30 mouse cellular contexts compared by ENCODE assay signal in the genomic region with DNA sequence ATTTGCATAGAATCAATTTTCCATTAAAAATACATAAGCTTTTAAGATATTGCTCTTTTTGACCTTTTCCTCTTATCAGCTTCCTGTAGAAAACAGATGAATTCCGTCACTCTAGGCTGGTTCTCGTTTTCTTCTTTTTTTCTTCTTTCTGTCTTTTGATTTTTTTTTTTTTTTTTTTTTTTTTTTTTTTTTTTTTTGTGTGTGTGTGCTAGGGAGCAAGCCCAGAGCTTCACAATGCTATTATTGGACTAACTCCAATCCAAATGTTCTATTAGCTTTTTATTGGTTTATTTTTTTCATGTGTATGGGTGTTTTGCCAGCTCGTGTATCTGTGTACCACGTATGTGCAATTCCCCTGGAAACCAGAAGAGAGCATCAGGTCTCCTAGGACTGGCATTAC.
DNase-seq lines count a peak whose midpoint lies in the region; ATAC-seq and TF ChIP-seq lines count a peak whose summit lies in the region.
"Had no signal": no experiment of that assay in that cellular context is flagged by ENCODE, and none has a peak within 500 bp of the region (broad histone marks: within the 10 kb centered on the region; RNA-seq: fewer than 3 reads in every experiment).

No protein-coding gene starts in this region.

- no peaks in the 10 kb centered on the region for H3K36me3 ChIP-seq in liver, postnatal 0 days (replicated peaks; ENCODE audit: insufficient read depth, low read length)
- no peaks in the 10 kb centered on the region for H3K36me3 ChIP-seq in CH12.LX (replicated peaks in 1 of 2; ENCODE audit: control insufficient read depth in 1 of 2, insufficient read depth in 1 of 2, low read length in 1 of 2)
- H3K36me3 ChIP-seq in MEL (ENCODE audit: control insufficient read depth in 1 of 2, insufficient read depth in 2 of 2, low read length in 2 of 2) = no peaks in the 10 kb centered on the region
- H3K36me3 ChIP-seq: embryonic facial prominence, embryonic 12.5 days; heart, embryonic 12.5 days; limb, embryonic 13.5 days; liver, embryonic 12.5 days; midbrain, embryonic 13.5 days; stomach, embryonic 15.5 days had no signal

- DNase-seq in heart, adult 11 months = peak; percentile 39
- no peak for DNase-seq in heart, postnatal 10 days
- DNase-seq in liver, postnatal 0 days = no peak
- DNase-seq in liver = no peak
- no peak for DNase-seq in CH12.LX (ENCODE audit: extremely low read depth)
- DNase-seq in MEL (ENCODE audit: low read depth, low spot score) = no peak
- no peak for DNase-seq in thymus, postnatal 0 days (ENCODE audit: low spot score)
- no peak for DNase-seq in heart, adult 18-20 months
- DNase-seq: adrenal gland, postnatal 10 days; cerebellum, adult 11 months; cerebellum, adult 9-10 months; cerebellum, postnatal 36 days; embryo, embryonic 11 days; gastrocnemius, postnatal 10 days; kidney, adult 9 months; kidney, postnatal 10 days; layer of hippocampus, adult 9-11 months; lung, adult 18-20 months; lung, postnatal 36 days; right cerebral cortex, postnatal 25 days; thymus, postnatal 25 days had no signal

- no peak overlapping the region for H3K27ac ChIP-seq in liver, postnatal 0 days (ENCODE audit: low read depth)
- H3K27ac ChIP-seq in CH12.LX (ENCODE audit: insufficient read depth, low read depth) (no peak overlapping the region), MEL (ENCODE audit: control insufficient read depth, low read depth, low read length) (no peak overlapping the region)
- H3K27ac ChIP-seq: embryonic facial prominence, embryonic 12.5 days; hindbrain, embryonic 14.5 days; left cerebral cortex, adult 2 months; limb, embryonic 13.5 days; liver, embryonic 12.5 days; midbrain, embryonic 13.5 days; stomach, embryonic 15.5 days had no signal

- no peaks in the 10 kb centered on the region for H3K9me3 ChIP-seq in liver, postnatal 0 days (ENCODE audit: low read length)
- H3K9me3 ChIP-seq in CH12.LX (replicated peaks; ENCODE audit: low read length) (no peaks in the 10 kb centered on the region), MEL (replicated peaks; ENCODE audit: insufficient read depth, low read length) (no peaks in the 10 kb centered on the region)
- H3K9me3 ChIP-seq: embryonic facial prominence, embryonic 12.5 days; heart, embryonic 12.5 days; limb, embryonic 13.5 days; liver, embryonic 12.5 days; midbrain, embryonic 13.5 days; stomach, embryonic 15.5 days had no signal

- 0 out of 2 replicates have a peak, but pooled peaks have one; percentile 5 for TF ChIP-seq CTCF in liver, postnatal 0 days (IDR thresholded peaks at IDR 0.05; ENCODE audit: low read depth)
- TF ChIP-seq CTCF in CH12.LX (conservative IDR thresholded peaks at IDR 0.05 in 1 of 2, IDR thresholded peaks at IDR 0.05 in 1 of 2; ENCODE audit: low read depth in 2 of 2, low read length in 2 of 2) (no peak), MEL (IDR thresholded peaks at IDR 0.05 in 2 of 3, conservative IDR thresholded peaks at IDR 0.05 in 1 of 3; ENCODE audit: control insufficient read depth in 1 of 3, insufficient read depth in 1 of 3, low read depth in 2 of 3, low read length in 3 of 3, poor library complexity in 1 of 3, severe bottlenecking in 1 of 3) (peak in 1 of 3 experiments; percentile 34; a peak in 2 of 6 replicates)

- intact Hi-C loops in heart, postnatal 10 days (cut with DNase I) = no loop called here

- 66% methylated on average over 4 of the region's 4 CpGs for WGBS in liver, postnatal 0 days (ENCODE audit: insufficient replicate concordance)

- no peaks in the 10 kb centered on the region for H3K4me1 ChIP-seq in liver, postnatal 0 days (ENCODE audit: insufficient read depth)
- H3K4me1 ChIP-seq in CH12.LX (ENCODE audit: control insufficient read depth in 1 of 2, insufficient read depth in 2 of 2) = no peaks in the 10 kb centered on the region
- no peaks in the 10 kb centered on the region for H3K4me1 ChIP-seq in MEL (ENCODE audit: control insufficient read depth in 1 of 2, insufficient read depth in 2 of 2, low read length in 2 of 2)
- H3K4me1 ChIP-seq: liver, embryonic 12.5 days; midbrain, embryonic 13.5 days; stomach, embryonic 15.5 days had no signal

- dilution Hi-C loops in CH12.LX (cut with MboI; ENCODE audit: extremely low pct_ligation_motif_present, extremely low pct_unique_long_range_greater_than_20kb, low sequenced_read_pairs) = no loop called here

- H3K9ac ChIP-seq in liver, postnatal 0 days (replicated peaks) = no peak overlapping the region
- H3K9ac ChIP-seq in CH12.LX (ENCODE audit: insufficient read depth, low read depth) (no peak overlapping the region), MEL (ENCODE audit: control insufficient read depth, low read depth, low read length, poor library complexity, severe bottlenecking) (no peak overlapping the region)
- H3K9ac ChIP-seq: embryonic facial prominence, embryonic 12.5 days; heart, embryonic 12.5 days; hindbrain, embryonic 14.5 days; limb, embryonic 13.5 days; liver, embryonic 12.5 days; midbrain, embryonic 13.5 days; stomach, embryonic 15.5 days had no signal

- no peak for ATAC-seq in liver, postnatal 0 days
- ATAC-seq: forebrain, embryonic 14.5 days; liver, embryonic 12.5 days; midbrain, embryonic 13.5 days had no signal

- no peak overlapping the region for H3K4me3 ChIP-seq in liver, postnatal 0 days (ENCODE audit: low read depth, low read length)
- H3K4me3 ChIP-seq in CH12.LX (replicated peaks in 1 of 3; ENCODE audit: low read depth in 2 of 3, low read length in 2 of 3, poor library complexity in 1 of 3) (no peak overlapping the region), MEL (ENCODE audit: control insufficient read depth in 1 of 2, insufficient read depth in 1 of 2, low read depth in 2 of 2, low read length in 2 of 2) (no peak overlapping the region)
- H3K4me3 ChIP-seq: embryonic facial prominence, embryonic 12.5 days; heart, embryonic 12.5 days; left cerebral cortex, adult 2 months; limb, embryonic 13.5 days; liver, embryonic 12.5 days; midbrain, embryonic 13.5 days; stomach, embryonic 15.5 days had no signal

- TF ChIP-seq EP300 in liver, postnatal 0 days (IDR thresholded peaks at IDR 0.05; ENCODE audit: low read depth) = no peak
- TF ChIP-seq EP300 in CH12.LX (IDR thresholded peaks at IDR 0.05; ENCODE audit: low read length) (no peak), MEL (IDR thresholded peaks at IDR 0.05; ENCODE audit: low read depth in 1 of 2, low read length in 2 of 2) (no peak)

- H3K4me2 ChIP-seq in liver, postnatal 0 days (ENCODE audit: low read depth, low read length) = no peak overlapping the region
- H3K4me2 ChIP-seq in CH12.LX (ENCODE audit: insufficient read depth, low read depth, poor library complexity, severe bottlenecking) = no peak overlapping the region
- H3K4me2 ChIP-seq: embryonic facial prominence, embryonic 12.5 days; heart, embryonic 12.5 days; hindbrain, embryonic 14.5 days; limb, embryonic 13.5 days; liver, embryonic 12.5 days; midbrain, embryonic 13.5 days; stomach, embryonic 15.5 days had no signal

- no peak for TF ChIP-seq POLR2A in CH12.LX (IDR thresholded peaks at IDR 0.05; ENCODE audit: low read depth, low read length)
- TF ChIP-seq POLR2A in MEL (IDR thresholded peaks at IDR 0.05; ENCODE audit: control insufficient read depth in 1 of 2, insufficient read depth in 1 of 2, low read depth in 1 of 2, low read length in 2 of 2, poor library complexity in 1 of 2) = no peak

- H3K79me2 ChIP-seq in CH12.LX (replicated peaks; ENCODE audit: control insufficient read depth, extremely low read depth, insufficient read depth, poor library complexity, severe bottlenecking) = no peaks in the 10 kb centered on the region
- no peaks in the 10 kb centered on the region for H3K79me2 ChIP-seq in MEL (ENCODE audit: control insufficient read depth, insufficient read depth, low read length, poor library complexity)

- no peaks in the 10 kb centered on the region for H3K27me3 ChIP-seq in liver, postnatal 0 days (ENCODE audit: insufficient read depth, low read length)
- no peaks in the 10 kb centered on the region for H3K27me3 ChIP-seq in CH12.LX (replicated peaks)
- peaks cover 1 to 3% of the 10 kb centered on the region in 2 experiments; a peak in 3 of 4 replicates for H3K27me3 ChIP-seq in MEL (ENCODE audit: control insufficient read depth in 1 of 2, insufficient read depth in 2 of 2, low read length in 2 of 2)
- H3K27me3 ChIP-seq: embryonic facial prominence, embryonic 12.5 days; heart, embryonic 12.5 days; liver, embryonic 12.5 days; midbrain, embryonic 13.5 days; stomach, embryonic 15.5 days had no signal

- TF ChIP-seq RAD21 in CH12.LX (IDR thresholded peaks at IDR 0.05; ENCODE audit: low read depth, low read length) (no peak), MEL (IDR thresholded peaks at IDR 0.05; ENCODE audit: low read depth, low read length) (peak; percentile 26)

- in situ Hi-C loops in CH12.LX (cut with MboI; ENCODE audit: low pct_ligation_motif_present, low pct_unique_long_range_greater_than_20kb, low sequenced_read_pairs) = no loop called here

TF ChIP-seq in CH12.LX, 34 proteins besides CTCF, POLR2A, EP300 and RAD21:
- TF ChIP-seq ZNF384 (IDR thresholded peaks at IDR 0.05; ENCODE audit: low read depth, low read length) (peak; percentile 55), MEF2A (IDR thresholded peaks at IDR 0.05; ENCODE audit: borderline replicate concordance, low read depth, low read length) (no peak)

TF ChIP-seq in MEL, 35 proteins besides CTCF, POLR2A, EP300 and RAD21:
- TF ChIP-seq POLR2AphosphoS5 (IDR thresholded peaks at IDR 0.05; ENCODE audit: borderline replicate concordance, low read depth, low read length) = no peak
- peak; percentile 60 for TF ChIP-seq ZNF384 (IDR thresholded peaks at IDR 0.05; ENCODE audit: low read depth, low read length)
- peak; percentile 47 for TF ChIP-seq SMC3 (IDR thresholded peaks at IDR 0.05; ENCODE audit: low read depth, low read length)
